Mouse (Mus musculus) small intestine, adult 2 months (tissue): Measurements from ENCODE around the gene Lhfpl2.

Experiments
- CTCF ChIP-seq: fragments of 200-500 bp; IDR thresholded peaks from 2 replicates; pipeline ENCODE4 v1.5.1; 2012; ENCODE audit warnings: low read depth, mild to moderate bottlenecking, control low read depth, inconsistent platforms, low read length, moderate library complexity, mixed read lengths; ENCODE audit not compliant: insufficient replicate concordance, insufficient read length; ENCODE audit errors: extremely low read depth
- POLR2A ChIP-seq: fragments of 200-500 bp; IDR thresholded peaks from 2 replicates; pipeline ENCODE4 v1.6.1; 2012; ENCODE audit warnings: low read depth, mild to moderate bottlenecking, control low read depth, inconsistent platforms, low read length, moderate library complexity

DNA sequence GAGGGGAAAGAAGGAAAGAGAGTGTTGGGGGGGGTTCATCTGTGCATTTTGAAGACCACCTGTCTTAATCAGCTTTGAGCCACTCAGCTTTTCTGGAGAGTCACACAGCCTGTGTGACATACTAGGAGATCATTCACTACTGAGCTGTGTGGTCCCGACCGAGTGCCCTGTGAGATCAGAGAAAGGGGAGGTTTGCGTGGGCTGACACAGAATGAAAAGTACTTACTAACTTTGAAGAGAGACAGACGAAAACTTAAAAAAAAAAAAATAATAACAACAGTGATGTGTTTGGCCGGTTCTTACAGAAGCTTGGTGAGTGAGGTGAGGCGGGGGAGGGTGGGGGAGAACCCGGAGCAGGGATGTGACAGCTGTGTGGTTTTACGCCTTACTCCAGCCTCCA is 86.9 kb downstream of the Lhfpl2 start:
- TF ChIP-seq POLR2A (no peak), CTCF (no peak)
